Mouse (Mus musculus): ENCODE data around the gene Fbxl2.

The Fbxl2 gene

DNA sequence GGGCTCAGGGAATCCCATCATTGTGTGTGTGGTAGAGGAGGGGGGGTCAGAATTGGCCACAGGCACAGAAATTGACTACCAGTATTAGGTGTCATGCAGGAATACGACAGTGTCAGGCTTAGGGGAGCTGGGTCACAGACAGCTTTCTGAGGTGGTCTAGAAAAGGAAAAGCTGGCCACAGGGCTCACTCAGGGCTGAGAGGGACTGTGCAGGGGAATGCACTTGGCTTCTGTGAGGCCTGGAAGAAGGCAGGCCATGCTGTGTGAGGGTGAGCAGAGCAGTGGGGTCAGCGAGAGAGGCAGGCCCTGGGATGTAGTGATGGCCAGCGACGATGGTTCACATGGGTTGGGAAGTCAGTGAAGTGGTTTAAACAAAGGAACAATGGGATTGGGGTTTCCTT is 72.1 kb downstream of the Fbxl2 start:
- DNase-seq (ENCODE audit: low spot score in 2 of 2) = no peak

DNA sequence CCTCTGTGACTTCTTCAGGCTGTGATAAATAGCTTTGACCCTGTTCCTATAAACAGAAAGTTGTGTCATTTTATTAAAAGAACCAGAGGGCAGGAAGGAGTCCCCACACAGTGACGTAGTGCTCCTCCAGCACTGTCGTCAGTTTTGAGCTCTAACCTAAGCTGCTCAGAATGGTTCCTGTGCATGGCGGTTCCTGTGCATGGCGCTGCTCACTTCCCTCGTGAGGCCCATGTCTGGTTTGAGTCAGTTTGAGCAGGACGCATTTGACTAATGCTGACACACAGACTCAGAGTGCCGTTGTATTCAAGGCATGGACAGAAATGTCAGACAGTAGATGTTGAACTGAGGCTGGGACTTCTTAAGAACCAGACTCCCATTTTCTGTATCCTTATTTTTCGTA is 74.4 kb downstream of the Fbxl2 start:
- DNase-seq (ENCODE audit: low spot score in 2 of 2) = no peak

DNA sequence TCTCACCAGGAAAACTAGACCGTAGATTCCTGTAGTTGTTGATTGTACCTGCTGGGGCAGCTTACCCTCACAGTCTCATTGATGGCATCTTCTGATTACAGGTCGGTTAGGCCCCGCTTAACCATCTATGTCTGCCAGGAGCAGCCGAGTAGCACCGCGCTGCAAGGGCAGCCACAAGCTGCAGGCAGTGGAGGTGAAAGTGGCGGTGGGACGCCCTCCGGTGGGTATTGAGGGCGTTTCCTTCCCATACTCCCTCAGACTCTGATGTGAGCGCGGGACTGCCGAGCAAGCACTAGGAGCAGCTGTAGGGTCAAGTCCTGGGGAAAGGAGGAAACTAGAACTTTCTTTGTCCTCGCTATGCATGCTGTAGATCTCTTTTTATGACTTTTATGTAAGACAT is 76.0 kb downstream of the Fbxl2 start:
- no peak for DNase-seq (ENCODE audit: low spot score in 2 of 2)

DNA sequence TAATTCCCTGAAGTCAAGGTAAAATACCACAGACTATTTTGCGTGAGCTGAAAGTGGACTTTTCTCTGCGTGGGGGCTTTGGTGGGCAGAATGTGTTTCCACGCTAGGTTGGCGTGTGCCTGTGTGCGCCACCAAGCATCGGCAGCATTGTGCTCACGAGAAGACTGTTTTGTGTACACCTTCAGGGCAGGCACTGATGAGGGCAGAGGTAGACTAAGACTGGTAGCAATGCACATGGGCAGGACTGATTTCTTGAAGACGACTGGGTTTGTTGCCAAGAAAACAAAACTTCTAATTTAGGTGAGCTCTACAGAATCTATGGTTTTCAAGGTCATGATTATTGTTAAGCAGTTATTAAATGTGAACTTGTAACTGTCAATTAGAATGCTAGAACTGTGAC is 76.6 kb downstream of the Fbxl2 start:
- no peak for DNase-seq (ENCODE audit: low spot score in 2 of 2)

DNA sequence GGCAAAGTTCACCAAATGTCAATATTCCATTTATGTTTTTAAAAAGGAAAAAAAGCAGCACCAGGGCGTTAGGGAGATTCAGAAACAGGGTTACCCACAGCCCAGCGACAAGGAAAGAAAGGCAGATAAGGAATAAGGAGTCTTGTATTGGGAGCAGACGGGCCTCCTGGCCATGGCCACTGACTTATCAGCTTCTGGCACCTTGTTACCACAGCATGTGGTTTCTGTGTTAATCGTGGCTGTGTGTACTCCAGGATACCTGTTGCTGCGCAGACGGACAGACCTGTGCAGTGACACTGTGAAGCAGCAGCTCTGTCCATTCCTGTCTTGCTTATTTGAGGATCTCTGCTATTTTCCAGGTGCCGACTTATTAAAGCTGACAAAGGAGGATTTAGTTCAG is 77.0 kb downstream of the Fbxl2 start:
- DNase-seq (ENCODE audit: low spot score in 2 of 2) = no peak

DNA sequence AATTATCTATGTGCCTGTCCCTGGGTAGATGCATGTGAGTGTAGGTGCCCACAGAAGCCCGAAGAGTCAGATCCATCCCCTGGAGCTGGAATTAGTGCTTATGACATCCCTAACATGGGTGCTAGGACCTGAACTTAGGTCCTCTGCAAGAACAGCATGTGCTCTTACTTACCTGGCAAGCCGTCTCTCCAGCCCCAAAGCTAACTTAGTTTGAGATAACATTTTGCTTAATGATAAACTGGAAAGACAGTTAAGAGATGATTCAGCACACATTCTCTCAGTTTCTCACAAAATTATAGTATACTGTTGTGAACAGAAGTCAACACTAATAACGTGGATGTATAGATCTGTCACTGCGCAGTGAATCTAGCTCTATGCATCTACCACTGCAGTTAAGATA is 79.2 kb downstream of the Fbxl2 start:
- DNase-seq (ENCODE audit: low spot score in 2 of 2) = no peak

DNA sequence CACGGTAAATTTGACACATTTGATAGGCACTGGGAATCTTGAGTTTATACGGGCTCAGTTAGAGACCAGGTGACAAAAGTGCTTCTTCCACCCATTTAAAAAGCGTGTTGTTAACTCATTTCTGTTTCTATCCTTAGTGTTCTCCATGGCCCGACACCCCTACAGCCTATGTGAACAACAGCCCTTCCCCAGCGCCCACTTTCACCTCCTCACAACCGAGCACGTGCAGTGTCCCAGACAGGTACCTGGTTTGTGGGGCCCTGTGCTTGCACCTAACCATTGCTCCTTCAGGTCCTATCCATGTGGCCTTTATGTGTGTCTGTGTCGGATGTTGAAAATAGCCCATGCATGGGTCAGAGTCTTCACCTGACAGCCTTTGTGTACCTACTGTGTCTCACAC is 81.6 kb downstream of the Fbxl2 start:
- no peak for DNase-seq (ENCODE audit: low spot score in 2 of 2)

DNA sequence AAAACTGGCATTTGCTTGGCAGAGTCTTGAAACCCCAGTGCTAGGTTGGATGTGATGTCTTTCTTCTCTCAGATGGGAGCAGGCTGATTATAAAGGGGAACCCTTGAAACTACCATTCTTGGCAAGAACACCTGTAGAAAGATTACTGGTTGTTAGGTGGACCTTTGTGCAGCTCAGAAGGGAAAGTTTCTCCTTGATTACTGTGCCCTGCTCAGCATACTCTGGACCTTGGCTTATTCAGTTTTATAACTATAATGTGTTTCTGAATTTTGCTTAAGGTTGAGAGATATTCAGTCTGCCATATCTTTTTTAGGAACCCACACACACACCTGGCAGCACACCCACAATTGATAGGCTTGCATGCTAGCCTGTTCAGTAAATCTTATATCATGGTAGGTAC is 82.3 kb downstream of the Fbxl2 start:
- no peak for DNase-seq (ENCODE audit: low spot score in 2 of 2)

DNA sequence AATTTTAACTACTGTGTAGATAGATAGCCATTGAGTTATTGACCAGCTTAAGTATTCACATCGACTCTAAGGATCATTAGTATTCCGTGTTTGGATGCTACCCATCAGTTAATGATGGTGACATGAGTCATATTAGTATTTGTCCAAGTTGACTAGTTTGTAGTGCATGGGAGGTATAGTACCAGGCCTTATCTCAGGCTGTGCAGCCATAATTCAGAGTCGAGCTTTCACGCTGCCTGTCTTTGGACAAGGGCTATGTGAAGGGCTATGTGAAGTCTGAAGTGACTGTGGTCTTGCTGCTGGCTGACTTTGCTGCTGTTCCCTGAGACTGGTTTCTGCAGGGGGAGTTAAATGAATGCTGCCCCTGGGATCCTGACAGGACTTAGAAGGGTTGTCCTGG is 88.2 kb downstream of the Fbxl2 start:
- no peak for DNase-seq (ENCODE audit: low spot score in 2 of 2)

DNA sequence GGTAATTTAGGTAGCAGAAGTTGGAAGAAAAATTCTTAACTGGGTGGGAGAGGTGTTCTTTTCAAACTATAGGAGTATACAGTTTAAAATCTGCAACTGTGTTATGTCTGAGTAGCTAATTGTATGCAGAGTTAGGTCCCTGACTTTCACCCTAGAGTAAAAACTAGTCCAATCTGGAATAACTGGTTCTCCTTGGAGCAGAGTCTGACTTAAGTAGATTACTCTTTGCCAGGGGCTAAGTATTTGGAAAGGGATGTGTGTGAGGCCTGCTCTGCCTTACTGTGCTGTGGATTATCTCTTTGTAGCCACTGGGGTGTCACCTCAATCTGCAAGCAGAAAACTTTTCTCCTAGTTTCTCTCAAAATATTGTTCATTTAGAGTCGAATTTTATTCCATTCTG is 98.8 kb downstream of the Fbxl2 start:
- DNase-seq (ENCODE audit: low spot score in 2 of 2) = no peak

DNA sequence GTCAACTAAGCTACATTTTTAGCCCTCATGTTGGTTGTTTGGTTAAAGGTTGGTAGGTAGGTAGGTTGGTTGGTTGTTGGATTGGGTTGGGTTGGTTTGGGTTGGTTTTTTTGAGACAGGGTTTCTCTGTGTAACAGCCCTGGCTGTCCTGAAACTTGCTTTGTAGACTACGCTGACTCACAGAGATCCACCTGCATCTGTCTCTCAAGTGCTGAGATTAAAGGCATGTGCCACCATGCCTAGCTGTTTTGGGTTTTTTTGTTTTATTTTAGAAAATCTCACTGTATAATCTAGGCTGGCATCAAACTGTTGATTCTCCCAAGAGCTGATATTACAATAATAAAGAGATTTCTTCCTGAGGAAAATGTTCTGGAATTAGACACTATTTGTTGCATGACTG is 102.6 kb downstream of the Fbxl2 start:
- DNase-seq (ENCODE audit: low spot score in 2 of 2) = no peak

DNA sequence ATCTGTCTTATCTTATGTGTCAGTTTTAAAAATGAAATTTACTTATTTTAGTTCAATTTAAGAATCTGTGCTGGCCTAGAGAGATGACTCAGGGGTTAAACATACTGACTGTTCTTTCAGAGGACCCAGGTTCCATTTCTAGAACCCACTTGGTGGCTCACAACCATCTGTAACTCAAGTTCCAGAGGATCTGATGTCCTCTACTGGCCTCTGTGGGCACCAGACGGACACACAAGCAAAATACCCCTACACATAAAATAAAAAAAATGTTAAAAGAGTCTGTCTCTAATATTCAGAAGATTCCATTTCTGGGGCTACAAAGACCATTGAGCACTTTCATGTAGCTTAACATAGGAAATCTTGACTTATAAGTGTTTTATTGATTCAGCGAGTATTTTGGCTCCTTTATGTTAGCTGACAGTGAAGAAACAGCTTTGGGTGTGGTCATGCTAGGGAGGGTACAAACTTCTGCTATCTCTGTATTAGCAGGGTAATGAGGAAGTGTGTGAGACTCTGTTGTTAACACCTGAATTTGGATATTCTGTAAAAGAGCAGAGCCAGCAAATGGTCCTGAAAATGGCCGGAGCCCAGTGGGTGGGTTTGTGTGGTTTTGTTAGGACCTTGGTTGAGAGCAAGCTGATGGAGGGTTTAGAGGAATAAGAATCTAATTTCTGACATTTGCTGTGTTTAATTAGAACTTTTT is 104.7 kb downstream of the Fbxl2 start:
- DNase-seq (ENCODE audit: low spot score in 2 of 2) = no peak

DNA sequence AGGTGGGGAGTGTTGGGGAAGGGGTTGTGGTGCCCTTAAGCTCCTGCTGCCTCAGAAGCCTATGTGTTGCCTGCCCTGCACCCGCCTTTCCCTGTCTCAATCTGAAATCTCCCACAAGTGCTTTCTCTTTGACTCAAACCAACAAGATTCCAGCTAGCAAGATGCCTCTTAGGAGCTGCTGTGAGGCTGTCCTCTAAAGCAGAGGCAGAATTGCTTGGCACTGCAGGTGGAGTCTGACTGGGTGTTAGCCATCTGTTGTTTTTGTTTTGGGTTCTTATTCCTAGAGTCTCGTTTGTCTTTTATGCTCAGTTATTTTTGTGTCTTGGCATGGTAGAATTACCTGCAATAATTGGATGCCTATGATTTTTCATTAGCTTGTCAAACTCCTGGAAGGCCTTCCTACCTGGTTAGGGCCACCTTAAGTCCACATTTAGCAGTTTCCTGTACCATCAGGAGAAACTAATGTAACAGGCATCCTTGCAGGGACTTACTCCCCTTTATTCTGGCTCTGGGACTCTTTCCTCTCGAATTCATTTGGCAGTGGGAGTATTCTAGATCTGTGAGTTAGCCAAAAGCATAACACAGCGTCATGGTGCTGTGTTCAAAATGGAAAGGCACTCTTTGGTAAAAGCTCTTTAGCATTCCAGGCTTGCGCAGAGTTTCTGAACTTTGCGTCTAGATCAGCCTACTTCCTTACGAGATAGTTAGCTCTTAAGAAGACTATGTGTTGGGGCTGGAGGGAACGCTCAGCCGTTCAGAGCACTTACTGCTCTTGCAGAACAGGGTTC is 106.7 kb downstream of the Fbxl2 start:
- peak; percentile 29 to 44 for DNase-seq (ENCODE audit: low spot score in 2 of 2)

DNA sequence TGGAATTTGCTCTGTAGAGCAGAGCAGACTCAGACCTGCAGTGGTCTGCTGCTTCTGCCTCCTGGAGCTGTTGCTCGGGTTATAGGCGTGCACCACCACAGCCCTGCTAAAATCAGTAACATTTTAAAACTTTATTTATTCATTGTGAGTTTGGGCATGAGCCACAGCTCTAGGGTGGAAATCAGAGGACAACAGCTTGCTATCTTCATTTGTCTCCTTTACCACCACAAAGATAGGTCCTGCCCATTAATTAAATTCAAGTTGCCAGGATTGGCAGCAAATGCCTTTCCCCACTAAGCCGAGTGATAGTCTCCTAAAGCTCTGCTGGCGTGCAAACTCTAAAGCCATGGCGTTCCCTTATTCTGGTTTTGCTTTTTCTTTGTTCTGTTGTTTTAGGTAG is 110.4 kb downstream of the Fbxl2 start:
- no peak for DNase-seq (ENCODE audit: low spot score in 2 of 2)

DNA sequence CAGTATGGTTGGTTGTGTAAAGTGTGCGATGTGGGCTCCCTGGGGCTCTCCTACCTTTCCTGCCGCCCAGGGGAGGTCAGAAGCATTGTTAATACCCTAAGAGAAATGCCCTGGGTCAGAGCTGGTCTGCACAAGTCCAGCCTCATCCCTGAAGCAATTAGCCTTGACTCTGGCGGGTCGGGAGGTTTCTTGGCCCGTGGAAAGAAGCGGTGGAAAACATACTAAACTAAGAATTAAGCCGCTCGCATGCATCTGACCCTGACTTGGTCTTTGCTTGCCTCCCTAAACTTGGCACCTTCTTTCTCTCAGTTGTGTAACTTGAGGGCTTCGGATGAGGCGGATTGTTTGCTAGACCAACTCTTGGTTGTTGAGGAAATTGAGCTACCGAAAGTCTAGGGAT is 113.5 kb downstream of the Fbxl2 start:
- DNase-seq (ENCODE audit: low spot score in 2 of 2) = no peak

DNA sequence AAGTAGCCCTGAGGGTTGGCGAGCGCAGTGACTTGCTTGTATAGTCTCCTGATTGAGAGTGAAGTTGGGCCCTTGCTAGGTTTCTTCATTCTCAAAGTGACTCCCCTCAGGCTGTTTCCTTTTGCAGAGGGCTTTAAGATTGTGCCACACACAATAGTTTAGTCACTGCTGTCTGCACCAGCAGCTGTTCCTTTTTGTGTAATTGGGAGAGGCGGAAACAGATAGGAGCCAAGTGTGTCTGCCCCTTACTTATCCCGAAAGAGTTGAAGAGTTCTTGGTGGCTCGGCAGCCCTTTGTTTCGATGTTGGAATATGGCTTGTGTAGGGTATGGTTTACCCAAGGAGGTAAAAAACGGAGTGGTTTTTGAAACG is 113.9 kb downstream of the Fbxl2 start:
- DNase-seq (ENCODE audit: low spot score in 2 of 2) = no peak

DNA sequence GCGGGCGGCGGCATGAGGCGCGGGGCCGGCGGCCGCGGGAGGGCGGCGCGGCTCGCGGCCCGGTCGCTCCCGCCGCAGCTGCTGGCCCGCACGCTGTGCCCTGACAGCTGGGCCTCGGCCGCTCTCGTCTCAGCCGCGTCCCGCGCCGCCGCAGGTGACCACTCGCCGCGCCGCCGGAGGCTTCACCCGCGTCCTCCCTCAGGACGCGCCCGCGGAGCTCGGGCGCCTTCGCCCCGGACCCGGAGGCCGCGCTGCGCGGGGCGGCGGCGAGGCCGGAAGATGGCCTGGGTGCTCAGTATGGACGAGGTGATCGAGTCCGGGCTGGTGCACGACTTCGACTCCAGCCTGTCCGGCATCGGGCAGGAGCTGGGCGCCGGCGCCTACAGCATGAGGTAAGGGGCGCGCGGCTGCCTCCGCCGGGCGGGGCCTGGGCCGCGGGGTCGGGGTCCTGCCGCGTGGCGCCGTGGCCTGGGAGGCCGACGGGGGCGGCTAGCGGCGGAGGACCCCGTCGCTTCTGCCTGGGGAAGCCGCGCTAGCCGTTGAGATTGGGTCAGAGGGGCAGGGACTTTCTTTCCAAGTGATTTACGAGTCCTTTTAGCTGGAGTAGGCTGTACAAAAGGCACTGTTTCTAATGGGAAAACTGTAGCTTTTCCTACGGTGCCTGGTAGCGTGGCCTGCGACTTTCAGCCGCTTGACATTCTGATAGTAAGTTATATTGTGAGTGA is 114.5 kb downstream of the Fbxl2 start:
- DNase-seq (ENCODE audit: low spot score in 2 of 2) = no peak

DNA sequence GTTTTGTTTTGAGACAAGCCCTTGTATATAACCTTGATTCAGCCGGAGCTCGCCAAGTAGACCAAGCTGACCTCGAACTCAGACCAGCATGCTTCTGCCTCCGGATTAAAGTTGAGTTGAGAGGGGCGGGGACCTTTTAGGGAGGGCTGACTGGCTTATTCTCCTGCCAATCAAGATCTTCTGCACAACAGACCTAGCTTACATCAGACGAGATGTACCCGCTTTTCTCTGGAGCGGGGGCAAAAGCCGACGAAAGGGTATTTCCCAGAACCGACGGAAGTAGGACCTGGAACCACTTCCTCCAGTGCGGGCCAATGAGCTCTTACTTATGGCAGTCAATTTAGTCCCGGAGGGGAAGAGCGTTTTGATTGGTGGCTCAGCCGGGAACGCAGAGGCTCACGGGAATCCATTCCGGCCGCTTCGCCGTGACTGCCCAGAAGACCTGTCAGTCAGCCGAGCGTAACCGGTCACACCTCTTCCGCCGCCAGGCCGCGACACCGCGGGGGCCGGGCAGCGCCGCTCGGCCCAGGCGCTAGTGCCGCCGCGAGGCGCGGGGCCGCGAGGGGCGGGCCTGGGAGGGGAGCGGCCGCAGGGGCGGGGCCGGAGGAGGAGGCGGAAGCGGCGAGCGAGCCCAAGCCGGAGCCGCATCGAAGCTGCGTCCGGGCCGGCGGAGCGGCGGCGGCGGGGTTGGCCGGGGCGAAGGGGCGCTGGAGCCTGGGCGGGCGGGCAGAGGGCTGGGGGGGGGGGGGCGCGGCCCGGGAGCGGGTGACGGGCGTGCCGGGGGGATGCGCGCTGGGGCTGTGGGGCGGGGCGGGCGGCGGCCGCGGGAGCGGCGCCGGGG is 115.2 kb downstream of the Fbxl2 start, which contains the start of gene Ubp1:
Ubp1 (plus strand) TSS at position 401 of the 841 bp plus-strand sequence.
- DNase-seq (ENCODE audit: low spot score in 2 of 2) = peak; percentile 96

DNA sequence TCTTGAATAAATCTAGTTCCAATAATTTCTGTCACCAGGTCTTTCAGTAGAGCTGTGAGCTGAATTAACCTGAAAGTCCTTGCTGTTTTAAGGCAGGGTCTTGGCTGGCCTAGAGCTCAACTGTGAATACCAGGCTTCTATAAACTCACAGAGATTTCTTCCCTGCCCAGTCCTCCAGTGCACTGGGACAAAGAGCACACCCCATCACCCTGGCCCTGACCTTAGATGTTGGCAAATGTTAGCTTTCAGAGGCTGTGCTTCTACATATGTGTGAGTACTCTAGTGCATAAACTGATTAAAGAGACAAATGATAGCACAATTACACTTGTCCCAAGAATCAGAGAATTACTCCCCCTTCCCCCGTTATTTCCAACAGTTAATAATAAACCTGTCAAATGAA is 116.3 kb downstream of the Fbxl2 start:
- DNase-seq (ENCODE audit: low spot score in 2 of 2) = no peak

DNA sequence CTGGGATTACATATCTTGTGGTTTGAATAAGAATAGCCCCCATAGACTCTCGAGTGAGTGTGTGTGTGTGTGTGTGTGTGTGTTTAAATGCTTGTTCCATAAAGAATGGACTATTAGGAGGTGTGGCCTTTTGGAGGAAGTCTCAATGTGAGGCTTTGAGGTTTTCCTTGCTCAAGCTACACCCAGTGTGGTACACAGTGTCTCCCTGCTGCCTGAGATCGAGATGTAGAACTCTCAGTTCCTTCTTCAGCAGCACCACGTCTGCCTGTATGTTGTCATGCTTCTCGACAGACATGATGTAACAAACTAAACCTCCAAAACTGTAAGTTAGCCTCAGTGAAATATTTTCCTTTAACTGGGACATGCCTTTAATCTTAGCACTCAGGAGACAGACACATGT is 117.4 kb downstream of the Fbxl2 start:
- DNase-seq (ENCODE audit: low spot score in 2 of 2) = no peak

DNA sequence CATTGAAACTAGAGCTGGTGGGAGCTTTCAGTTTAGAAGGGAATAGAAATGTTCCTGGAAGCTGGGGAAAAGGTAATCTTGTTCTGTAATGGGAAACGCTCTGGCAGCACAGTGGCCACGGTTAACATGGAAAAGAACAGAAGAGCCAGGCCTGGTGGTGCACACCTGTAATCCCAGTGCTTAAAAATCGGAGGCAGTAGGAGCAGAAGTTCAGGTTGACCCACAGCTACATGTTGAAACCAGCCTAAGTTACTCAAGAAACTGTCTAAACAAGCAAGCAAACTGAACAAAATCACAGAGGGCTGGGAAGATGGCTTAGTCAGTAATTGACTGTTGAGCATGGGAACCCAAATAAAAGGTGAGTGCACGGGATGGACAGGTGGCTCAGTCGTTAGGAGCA is 121.1 kb downstream of the Fbxl2 start:
- no peak for DNase-seq (ENCODE audit: low spot score in 2 of 2)

DNA sequence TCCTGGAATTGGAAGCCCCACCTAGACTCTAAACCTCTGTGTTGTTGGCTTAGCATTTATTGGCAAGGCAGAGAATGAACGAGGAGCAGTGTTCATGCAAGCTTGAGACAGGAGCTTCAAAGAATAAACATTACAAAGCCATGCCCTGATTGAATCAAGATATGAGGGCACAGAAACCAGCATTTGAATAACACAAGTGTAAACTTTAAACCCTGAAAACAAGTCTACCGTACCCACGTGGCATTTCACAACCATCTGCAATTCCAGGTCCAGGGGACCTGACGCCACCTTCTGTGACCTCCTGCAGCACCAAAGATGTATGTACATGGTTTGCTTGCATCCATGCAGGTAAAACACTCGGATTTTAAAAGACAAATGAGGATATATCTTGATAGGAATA is 123.3 kb downstream of the Fbxl2 start:
- DNase-seq (ENCODE audit: low spot score in 2 of 2) = no peak
